Mouse (Mus musculus) A20 (cell line): ENCODE measurements around the gene Tjap1.

ENCODE experiments used
- DNase-seq: peaks from one replicate; pipeline ENCODE4 v3.0.0-alpha.2; 2011; ENCODE audit warnings: low read depth, low spot score

Gene Tjap1

DNA sequence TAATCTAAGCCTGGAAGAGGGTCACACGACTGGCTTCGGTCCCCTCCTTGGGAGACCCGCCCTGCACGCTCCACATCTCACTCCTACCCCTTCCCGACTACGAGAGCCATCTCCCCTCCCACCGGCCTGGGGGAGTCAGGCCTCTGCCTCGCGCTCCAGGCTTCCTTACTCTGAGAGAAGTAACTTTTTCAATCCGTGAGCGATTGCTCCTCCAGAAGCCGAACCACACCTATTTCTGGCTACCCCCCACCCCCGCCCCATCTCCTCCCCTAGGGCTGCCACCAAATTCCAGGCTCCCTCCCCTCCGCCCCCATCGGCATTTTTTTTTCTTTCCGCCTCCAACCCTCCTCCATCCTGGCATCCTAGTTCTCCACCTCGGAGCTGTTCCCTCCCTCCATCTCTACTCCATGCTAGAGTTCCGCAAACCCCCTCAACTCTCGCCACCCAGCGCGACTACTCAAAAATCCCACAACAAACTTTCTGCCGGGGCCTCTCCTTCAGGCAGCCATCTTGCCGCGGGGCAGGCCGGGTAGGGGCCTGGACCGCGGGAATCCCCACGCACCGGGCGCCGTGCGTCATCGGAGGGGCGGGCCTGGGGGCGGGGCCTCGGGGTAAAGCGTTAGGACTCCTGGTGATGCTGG lies at the start of gene Tjap1:
Tjap1 (minus strand) TSS at position 544 of the 641 bp plus-strand sequence.
- peak; percentile 85 for DNase-seq

DNA sequence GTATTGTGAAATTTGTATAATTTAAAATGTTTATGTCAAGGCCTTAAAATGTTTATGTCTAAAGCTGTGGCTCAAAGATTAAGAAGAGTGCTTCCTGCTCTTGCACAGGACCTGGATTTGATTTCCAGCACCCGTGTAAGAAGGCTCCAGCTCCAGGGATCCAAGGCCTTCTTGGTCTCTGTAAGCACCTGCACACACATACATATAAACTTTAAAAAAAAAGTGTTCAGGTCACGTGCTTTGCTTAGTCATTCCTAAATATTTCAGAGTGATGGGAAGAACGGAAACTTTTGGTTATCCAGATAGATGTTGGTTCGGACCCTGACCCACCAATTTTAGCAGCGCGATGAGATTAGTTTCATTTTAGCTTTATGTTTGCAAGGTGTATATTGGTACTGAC lies 45.9 kb upstream of the Tjap1 start:
- DNase-seq, result peak; percentile 36

DNA sequence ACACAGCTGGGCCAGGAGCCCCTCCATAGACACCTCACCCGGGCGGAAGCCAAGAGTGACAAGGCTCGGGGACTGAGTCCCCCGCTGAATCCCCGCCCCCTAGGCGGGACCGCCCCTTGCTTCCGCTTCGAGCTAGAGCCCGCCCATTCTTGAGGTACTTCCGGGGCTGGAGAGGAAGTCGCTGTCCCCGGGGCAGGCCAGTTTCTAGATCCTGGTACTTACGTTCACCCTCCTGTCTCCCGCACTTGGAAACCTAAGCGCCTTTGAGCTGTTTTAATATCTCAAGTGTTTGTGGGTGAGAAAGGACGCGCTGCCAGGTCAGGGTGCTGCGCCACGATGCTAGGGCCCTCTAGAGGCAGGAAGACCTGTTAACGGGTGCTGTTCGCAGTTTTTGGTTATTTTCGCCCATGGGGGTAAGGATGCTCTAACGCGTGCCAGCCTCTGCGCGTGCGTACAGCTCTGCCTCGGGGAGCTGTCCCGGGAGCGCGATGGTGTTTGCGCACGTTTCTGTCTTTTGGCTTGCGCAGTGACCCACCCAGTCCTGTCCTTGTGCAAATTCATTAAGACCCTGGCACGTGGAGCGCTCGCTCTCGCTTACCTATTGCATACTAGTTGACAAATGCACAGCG lies 45.2 kb upstream of the Tjap1 start, which contains the start of gene Abcc10:
Abcc10 (minus strand) TSS at position 447 of the 629 bp plus-strand sequence.
- DNase-seq, result peak; percentile 99

DNA sequence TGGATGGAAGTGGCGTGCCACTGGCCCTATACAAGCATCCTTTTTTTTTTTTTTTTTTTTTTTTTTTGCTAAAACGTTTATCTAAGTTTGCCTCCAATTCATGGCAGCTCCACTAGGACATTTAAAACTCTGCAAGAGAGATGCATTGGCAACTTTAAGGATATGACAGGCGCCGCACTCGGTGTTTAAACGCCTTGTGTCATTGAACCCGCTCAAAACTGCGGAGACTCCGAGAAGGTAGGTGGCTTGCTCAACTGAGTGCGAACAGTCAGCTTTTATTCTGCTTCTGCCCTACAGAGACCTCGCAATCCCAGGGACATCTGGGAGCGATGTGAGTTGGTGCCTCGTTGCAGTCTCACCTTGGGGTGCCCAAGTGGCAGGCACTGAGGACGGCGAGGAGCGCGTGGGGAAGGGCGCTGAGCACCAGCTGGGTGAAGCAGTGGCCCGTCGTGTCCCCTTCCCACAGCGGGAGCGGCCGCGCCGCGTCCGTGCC lies 44.6 kb upstream of the Tjap1 start:
- no peak for DNase-seq

DNA sequence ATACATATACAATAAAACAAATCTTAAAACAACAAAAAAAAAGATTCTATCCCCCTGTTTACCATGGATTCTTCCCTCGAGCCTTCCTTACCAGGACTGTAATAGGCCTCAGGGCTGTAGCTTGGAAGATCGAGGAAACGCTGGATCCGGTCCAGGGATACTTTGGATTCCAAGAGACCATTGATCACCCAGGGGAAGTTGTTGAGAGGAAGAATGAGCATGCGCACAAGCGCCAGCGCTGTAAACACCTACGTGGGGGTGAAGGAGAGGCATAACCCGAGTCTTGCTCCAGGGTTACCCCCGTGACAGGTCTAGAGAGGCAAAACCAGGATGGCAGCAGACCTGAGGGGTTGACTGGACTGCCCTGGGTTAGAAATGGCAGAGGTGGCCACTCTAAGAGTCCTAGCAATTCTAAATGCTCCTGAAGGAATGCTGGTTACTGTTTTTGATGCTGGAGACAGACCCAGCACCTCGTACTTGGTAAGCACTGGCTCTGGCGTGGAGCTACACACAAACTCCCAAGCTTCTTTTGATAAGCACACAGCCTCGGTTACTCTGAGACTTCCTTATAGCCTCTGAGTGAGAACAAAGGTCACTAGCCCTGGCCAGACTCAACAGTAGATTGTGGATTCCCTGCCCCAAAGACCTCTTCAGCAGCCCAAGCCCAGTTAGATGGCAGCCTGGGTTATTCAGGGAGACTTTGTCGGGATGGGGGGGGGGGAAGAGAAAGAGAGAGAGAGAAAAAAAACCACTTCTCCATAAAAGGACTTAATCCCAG lies 39.4 kb upstream of the Tjap1 start:
- DNase-seq, result no peak

DNA sequence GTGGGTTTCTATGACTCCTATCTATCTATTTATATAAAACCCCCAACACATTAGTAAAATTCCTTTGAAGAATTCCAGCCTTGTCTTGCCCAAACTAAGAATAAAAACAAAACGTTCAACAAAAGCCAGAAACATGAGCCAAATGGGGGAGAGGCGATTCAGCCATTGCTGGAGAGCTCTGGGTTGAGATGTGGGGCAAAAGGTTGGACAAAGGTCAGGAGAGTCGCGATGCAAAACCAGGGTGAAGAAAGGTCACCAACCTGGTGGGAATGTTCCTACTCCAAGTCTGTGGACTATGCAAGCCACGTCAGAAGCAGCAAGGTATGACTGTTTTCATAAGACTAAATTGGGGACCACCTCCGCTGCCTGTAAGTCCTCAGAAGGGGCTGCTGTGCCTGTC lies 37.7 kb upstream of the Tjap1 start:
- no peak for DNase-seq

DNA sequence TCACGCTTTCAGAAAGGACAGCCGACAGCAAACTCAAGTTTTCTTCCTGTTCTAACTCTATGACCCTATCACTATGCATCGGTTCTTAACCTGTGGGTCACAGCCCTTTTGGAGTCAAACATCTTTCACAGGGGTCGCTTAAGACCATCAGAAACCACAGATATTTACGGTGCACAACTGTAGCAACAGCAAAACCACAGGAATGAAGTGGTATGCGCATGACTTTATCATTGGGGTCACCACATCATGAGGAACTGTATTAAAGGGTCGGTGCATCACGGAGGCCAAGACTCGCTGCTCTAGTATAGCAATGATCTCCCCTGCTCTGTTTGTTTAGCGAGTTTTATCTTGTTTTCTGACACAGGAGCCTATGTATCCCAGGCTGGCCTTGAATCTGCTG lies 33.0 kb upstream of the Tjap1 start:
- DNase-seq, result no peak

DNA sequence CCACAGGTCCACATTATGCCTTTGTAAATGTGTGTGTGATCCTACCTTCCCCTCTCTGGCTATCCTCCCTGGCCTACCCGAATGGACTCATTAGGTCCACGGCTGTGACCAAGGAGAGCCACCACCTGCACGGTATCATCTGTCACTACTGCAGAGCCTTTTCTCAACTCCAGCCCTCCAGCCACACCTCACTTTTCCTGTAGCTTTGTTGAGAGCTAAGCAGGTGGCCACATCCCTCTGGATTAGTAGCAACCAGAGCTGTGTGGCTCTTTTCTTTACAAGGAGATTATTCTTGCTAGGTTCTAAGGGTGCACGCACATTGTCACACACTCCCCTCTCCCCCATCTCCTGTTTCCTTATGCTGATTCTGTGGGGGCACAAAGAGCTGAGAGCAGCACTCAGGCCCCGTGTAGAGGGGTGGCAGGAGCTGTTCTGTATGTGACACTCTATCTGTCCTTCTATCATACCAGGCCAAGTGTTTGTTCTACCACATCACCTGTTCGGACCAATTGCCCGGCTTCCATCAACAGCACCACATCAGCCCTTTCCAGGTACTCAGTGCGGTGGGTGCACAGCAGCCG lies 30.4 kb upstream of the Tjap1 start:
- DNase-seq, result no peak

DNA sequence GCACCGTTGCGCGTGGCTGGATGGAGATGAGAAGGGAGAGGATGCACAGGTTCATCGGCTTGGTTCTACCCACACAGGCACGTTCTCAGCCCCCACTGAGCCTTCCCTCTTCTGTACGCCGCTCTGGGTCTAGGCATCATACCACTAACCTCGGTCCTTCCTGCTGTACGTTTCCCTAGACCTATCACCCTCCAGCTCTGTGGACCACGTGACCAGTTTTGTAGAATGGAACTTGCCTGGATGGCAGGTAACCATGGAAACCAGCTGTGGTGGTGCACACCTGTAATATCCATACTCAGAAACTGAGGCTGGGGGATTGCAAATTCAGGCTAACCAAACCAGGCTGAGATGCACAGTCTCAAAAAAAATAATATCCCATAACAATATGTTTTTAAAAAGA lies 27.7 kb upstream of the Tjap1 start:
- no peak for DNase-seq

DNA sequence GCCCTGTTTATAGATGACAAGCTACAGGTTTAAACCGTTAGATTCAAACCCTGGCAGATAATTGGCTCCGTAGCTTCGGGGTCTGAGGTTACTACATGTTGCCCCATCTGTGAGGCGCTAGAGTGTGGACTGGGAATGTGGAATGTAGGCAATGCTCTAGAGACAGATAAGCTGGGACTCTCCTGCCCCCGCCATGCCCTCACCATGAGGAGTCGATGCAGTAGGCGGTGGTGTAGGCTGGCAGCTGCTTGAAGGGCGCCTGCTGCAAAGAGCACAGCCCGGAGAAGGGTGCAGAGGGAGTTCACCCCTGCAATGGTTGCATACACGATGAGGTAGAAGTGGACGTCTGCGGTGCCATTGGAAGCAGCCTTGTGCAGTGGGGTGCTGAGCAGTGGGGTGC lies 27.0 kb upstream of the Tjap1 start:
- no peak for DNase-seq

DNA sequence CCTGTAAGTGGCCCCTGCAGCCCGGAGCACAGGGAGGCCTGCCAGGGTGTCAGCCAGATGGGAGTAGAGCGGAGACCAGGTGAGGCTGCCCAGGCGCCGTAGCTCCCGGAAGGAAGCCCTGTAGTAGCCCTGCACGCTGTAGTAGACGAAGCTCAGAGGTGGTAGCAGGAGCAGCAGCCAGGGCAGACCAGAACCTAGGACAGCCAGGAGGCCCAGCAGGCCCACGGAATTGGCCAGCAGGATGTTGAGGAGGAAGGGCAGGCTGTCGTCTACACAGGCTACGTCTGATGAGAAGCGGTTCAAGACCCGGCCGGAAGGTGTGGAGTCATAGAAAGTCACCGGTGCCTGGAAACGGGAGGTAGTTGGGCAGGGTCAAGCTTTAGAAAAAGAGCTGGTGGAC lies 24.1 kb upstream of the Tjap1 start:
- no peak for DNase-seq

DNA sequence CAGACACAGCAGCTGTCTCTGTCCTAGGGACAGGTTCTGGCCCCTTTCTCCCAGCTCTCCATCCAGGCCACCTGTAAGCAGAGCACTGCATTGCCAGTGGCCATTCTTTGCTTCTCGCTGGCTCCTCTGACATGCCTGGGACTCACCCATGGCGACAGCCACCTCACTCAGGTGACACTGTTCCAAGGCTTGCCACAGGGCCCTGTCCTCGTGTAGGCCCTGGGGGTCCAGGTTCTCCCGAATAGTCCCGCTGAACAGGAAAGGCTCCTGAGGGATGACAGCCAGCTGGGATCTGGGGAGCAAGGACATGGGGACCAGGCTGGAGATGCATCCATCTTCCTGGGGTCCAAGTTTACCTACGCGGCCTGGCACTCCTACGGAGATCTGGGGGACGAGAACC lies 21.4 kb upstream of the Tjap1 start:
- no peak for DNase-seq

DNA sequence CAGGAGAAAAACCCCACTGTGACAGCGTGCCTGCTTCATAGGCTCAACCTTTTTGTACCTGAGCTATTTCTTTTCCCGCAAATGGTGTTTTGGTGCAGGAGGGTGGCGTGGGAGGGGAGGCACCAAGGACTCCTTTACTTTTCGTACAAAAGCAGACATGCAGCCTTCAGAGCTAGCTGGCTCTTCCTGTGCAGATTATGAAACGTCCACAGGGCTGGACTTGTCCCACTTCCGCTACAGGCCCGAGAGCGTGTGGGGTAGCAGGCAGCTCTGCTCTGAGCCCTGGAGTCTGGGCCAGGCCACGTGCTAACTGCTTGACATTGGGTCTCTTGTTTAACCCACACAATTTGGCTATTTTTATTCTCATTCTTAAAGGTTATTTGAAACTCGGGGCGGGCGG lies 19.1 kb upstream of the Tjap1 start:
- no peak for DNase-seq

DNA sequence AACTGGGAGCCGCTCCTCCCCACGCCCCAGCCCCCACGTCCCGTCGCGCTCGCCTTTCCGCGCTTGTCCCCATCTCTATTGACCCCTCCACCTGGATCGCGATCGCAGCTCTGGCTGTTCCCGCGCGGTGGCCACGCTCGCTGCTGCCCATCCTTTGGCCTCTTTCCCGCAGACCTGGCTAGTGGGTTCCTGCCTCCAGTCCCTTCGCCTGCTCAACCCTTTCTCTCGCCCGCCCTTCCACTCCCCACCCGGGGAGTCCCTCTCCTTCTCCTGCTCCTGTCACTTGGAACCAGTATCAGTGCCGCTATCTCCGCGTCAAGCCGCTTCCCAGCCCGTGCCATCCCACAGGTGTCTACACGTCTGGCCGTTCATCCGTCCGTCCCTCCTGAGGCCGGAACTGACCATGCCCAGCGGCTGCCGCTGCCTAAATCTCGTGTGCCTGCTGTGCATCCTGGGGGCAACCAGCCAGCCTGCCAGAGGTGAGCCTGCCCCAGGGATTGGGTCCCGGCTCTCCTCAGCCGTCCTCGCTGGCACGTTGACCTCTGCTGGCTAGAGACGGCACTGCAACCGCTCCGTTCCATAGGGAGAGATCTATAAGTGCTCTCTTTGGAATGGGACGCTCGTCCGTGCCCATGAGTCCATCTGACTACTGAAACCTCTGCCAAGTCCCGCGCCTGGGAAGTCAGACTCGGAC lies 15.5 kb upstream of the Tjap1 start:
- DNase-seq, result peak; percentile 34

DNA sequence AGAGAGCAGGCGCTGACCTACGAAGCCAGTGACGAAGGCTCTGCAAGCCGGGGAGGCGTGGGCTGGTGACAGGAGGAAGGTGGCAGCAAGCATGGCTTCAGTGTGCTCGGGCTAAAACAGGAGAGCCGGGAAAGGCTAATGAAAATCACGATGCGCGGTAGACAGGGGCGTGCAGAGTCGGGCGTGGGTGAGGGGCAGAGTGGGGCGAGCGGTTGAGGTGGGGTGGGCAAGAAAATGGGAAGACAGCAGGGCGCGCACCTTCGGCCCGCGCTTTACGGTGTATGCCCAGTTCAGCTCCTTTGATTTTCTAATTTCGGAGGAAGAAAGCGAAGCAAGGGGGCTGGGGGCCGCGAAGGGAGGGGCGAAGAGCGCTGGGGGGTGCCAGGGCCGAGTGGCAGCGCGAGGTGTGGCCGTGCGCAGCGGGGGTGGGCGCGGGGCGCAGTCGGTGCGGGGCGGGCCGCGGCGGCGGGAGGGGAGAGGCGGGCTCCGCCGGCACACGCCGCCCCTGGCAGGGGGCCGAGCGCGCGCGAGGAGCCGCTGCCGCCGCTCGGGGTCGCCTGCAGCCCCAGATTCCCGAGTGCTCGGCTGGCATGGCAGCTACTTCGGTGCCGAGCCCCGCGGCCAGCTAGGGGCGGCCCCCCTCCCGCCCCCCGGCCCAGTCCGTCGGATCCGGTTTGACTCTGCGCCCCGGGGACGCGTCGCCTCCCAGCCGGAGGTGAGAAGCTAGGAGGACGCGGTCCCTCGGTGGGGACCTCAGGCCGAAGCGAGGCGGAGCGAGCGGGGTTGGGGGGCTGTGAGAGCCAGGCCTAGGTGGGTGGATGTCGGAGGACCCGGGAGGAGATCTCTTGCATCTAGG lies 14.8 kb upstream of the Tjap1 start, which contains the start of gene Dlk2:
Dlk2 (plus strand) TSS at position 58 of the 856 bp plus-strand sequence.
- DNase-seq, result no peak

DNA sequence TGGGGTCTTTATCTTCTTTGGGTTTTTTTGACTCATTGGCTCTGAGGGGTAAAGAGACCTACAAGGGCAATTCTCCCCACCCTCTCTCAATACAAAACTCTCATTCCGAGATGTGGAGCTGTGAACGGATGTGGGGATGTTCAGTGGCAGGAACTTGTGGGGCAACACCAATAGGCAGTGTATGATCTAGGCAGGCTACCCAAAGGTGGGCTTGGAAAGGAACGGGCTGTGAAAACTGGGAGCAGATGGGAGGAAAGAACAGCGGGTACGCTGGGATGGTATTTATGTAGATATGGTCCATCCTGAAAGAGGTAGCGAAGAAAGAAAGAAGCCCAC lies 14.2 kb upstream of the Tjap1 start:
- DNase-seq, result no peak

DNA sequence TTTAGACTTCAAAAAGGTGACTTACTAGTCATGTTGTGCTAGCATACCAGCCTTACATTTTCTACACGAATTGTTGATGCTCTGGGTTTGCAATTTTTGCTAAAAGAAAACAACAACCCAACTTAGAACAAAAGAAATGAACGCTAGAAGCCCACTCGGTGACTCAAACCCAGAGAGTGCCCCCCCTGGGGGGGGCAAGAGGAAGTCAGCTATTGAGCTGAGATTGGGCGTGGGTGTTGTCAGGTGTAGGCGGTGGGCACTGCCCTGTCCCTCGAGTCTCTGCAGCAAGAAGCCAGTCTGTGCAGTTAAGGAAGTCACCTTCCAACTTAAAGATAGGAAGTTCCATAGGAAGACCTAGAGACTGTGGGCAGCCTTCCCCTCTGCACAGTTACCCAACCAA lies 13.8 kb upstream of the Tjap1 start:
- peak; percentile 14 for DNase-seq

DNA sequence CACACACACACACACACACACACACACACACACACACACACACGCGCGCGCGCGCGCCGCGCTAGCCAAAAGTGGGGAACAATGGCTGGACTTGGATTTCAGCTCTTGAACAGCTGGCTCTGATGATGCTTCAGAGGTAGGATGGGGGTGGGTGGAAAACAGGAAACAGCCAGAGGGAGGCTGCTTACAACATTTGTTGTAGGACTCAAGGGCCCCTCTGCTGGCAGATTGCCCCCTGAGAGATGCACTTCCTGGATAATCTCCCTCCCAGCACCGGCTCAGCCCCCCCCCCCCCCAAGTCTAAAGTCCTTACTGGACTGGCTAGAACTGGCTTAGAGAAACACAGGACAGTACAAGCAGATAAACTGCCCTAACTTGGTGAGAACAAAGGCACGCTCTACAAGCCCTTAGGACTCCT lies 4.9 kb upstream of the Tjap1 start:
- DNase-seq, result no peak

DNA sequence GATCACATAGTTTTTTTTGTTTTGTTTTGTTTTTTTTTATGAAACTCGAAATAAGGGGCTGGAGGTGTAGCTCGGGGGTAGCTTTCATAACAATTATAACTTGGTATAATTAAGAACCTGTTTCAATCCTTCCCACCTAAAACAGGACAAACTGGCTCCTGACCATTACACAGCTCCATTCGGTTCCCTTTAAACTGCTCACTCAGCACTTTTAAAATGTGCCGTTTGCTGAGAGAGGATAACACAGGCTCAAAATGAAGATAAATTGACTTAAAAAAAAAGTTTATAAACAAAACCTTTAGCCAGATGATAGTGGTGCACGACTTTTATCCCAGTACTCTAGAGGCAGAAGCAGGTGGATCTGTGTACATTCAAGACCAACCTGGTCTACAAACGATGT lies 2.6 kb upstream of the Tjap1 start:
- no peak for DNase-seq

DNA sequence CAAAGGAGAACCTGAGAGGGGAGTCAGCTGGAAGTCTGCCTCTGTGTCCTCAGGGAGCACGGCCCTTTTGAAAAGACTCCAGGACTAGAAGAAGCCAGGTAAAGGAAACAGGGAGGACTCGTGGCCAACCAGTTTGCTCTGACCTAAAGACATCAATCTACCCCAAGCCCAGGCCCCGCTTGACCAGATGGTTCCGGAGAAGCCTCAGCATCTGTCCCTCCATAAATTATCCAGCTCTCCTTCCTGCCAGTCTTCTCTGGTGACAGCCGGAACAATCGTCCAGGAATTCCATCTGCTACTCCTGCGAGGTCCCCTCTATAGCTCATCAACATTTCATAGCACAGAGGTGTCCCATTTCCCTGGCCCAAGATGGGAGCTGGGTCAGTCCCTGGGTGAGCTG lies 1.8 kb upstream of the Tjap1 start:
- DNase-seq, result no peak

DNA sequence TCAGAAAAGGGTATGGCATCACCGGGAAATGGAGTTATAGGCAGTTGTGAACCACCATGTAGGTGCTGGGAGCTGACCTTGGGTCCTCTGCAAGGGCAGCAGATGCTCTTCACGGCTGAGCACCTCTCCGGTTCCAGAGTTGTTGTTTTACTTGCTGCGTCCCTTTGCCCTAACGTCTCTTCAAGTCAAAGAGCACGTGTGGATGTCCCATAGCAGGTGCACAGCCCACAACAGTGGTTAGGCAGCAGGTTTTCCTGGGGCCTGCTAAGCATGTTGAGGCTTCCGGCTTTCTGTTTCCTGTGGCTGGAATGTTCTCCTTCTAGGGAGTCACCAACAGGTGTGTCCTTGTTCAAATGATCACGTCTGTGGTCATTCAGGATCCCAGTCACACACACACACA lies 1.1 kb upstream of the Tjap1 start:
- no peak for DNase-seq
